Comparison of ENCODE assay signal across 18 mouse cellular contexts in genomic region chr11:97398506-97398905, GRCm38 (mm10). TPM values are rescaled to one million over a fixed set of nuclear protein-coding genes. Genes with fewer than 3 reads are reported as not detected.
A peak's percentile ranks its signal among the peaks of the same experiment; 100 is the strongest.
DNase-seq lines count a peak whose midpoint lies in the region; ATAC-seq lines count a peak whose summit lies in the region.
"Had no signal": no experiment of that assay in that cellular context is flagged by ENCODE, and none has a peak within 500 bp of the region (broad histone marks: within the 10 kb centered on the region; RNA-seq: fewer than 3 reads in every experiment).

No protein-coding gene starts in this region.

- peaks cover 19% of the 10 kb centered on the region for H3K4me1 ChIP-seq in neural tube, embryonic 13.5 days (replicated peaks)
- H3K4me1 ChIP-seq in forebrain, embryonic 15.5 days, result peaks cover 16% of the 10 kb centered on the region
- peaks cover 14% of the 10 kb centered on the region for H3K4me1 ChIP-seq in midbrain, embryonic 15.5 days

- peaks cover 4% of the 10 kb centered on the region; the same call in 1 of the 2 replicates for H3K27me3 ChIP-seq in neural tube, embryonic 13.5 days
- H3K27me3 ChIP-seq in forebrain, embryonic 15.5 days, result no peaks in the 10 kb centered on the region
- no peaks in the 10 kb centered on the region for H3K27me3 ChIP-seq in midbrain, embryonic 15.5 days (replicated peaks)
- H3K27me3 ChIP-seq: Patski had no signal

- no peak overlapping the region for H3K4me2 ChIP-seq in neural tube, embryonic 13.5 days
- no peak overlapping the region for H3K4me2 ChIP-seq in forebrain, embryonic 15.5 days (replicated peaks)
- H3K4me2 ChIP-seq in midbrain, embryonic 15.5 days, result no peak overlapping the region
- H3K4me2 ChIP-seq: forebrain, embryonic 13.5 days; hindbrain, embryonic 13.5 days had no signal

- WGBS in neural tube, embryonic 13.5 days, result 85% methylated on average over 2 of the region's 2 CpGs
- 92% methylated on average over 2 of the region's 2 CpGs for WGBS in forebrain, embryonic 15.5 days
- WGBS in midbrain, embryonic 15.5 days, result 72% methylated on average over 2 of the region's 2 CpGs

- H3K4me3 ChIP-seq in neural tube, embryonic 13.5 days, result no peak overlapping the region
- H3K4me3 ChIP-seq in forebrain, embryonic 15.5 days, result no peak overlapping the region
- H3K4me3 ChIP-seq in midbrain, embryonic 15.5 days, result no peak overlapping the region
- H3K4me3 ChIP-seq: forebrain, embryonic 13.5 days; hindbrain, embryonic 13.5 days had no signal

- H3K9ac ChIP-seq in neural tube, embryonic 13.5 days, result peak overlapping the region; percentile 43; the same call in 1 of the 2 replicates
- no peak overlapping the region for H3K9ac ChIP-seq in forebrain, embryonic 15.5 days (replicated peaks)
- no peak overlapping the region for H3K9ac ChIP-seq in midbrain, embryonic 15.5 days
- H3K9ac ChIP-seq: forebrain, embryonic 13.5 days; hindbrain, embryonic 13.5 days had no signal

- peak; percentile 4 for DNase-seq in heart, postnatal 4 days
- DNase-seq in heart, adult 18-20 months, result no peak
- no peak for DNase-seq in neural tube, embryonic 10.5 days (ENCODE audit: extremely low spot score, low spot score)
- peak; percentile 48 for DNase-seq in kidney, postnatal 10 days
- DNase-seq: adrenal gland, postnatal 14 days; cerebellum, adult 11-12 months; cerebellum, adult 9-10 months; cerebellum, postnatal 25 days; gastrocnemius, postnatal 14 days; heart, postnatal 10 days had no signal

- H3K27ac ChIP-seq in neural tube, embryonic 13.5 days (replicated peaks), result no peak overlapping the region
- H3K27ac ChIP-seq in forebrain, embryonic 15.5 days (replicated peaks), result no peak overlapping the region
- H3K27ac ChIP-seq in midbrain, embryonic 15.5 days, result no peak overlapping the region
- H3K27ac ChIP-seq: forebrain, embryonic 13.5 days; hindbrain, embryonic 13.5 days; hindbrain, postnatal 0 days had no signal

- H3K36me3 ChIP-seq in neural tube, embryonic 13.5 days, result peaks cover 47% of the 10 kb centered on the region
- H3K36me3 ChIP-seq in forebrain, embryonic 15.5 days, result peaks cover 20% of the 10 kb centered on the region
- 0 out of 2 replicates have a peak, but pooled peaks cover 3% of the 10 kb centered on the region for H3K36me3 ChIP-seq in midbrain, embryonic 15.5 days (replicated peaks)

- H3K9me3 ChIP-seq in neural tube, embryonic 13.5 days, result no peaks in the 10 kb centered on the region
- no peaks in the 10 kb centered on the region for H3K9me3 ChIP-seq in forebrain, embryonic 15.5 days
- H3K9me3 ChIP-seq in midbrain, embryonic 15.5 days, result no peaks in the 10 kb centered on the region
- H3K9me3 ChIP-seq: forebrain, embryonic 13.5 days; hindbrain, embryonic 13.5 days had no signal

- no peak for ATAC-seq in neural tube, embryonic 13.5 days (ENCODE audit: low read depth)
- ATAC-seq in forebrain, embryonic 15.5 days (replicated peaks), result no peak
- ATAC-seq in midbrain, embryonic 15.5 days (replicated peaks), result no peak
- ATAC-seq: activated CD4-positive, CD25-positive, alpha-beta regulatory T cell, adult 4 months; forebrain, embryonic 13.5 days; hindbrain, postnatal 0 days; Patski had no signal

RNA-seq across cellular contexts. Expression of gene Arhgap23, which starts 16.8 kb away (rescaled TPM):
- total RNA-seq in heart, postnatal 4 days (2021), result 10 to 100 TPM; 51.0 to 52.3 TPM
- total RNA-seq in heart, adult 18-20 months (2021), result 10 to 100 TPM; 12.5 to 13.5 TPM
- 6.8 and 7.4 TPM in 2 replicates for polyA plus RNA-seq in neural tube, embryonic 13.5 days (2015; fragmentation: Nextera tagmentation; extraction: Ambion mirVana)
- 7.1 and 8.4 TPM in 2 replicates for polyA plus RNA-seq in forebrain, embryonic 15.5 days (2015; fragmentation: Nextera tagmentation; extraction: Ambion mirVana)
- 10.9 and 11.0 TPM in 2 replicates for polyA plus RNA-seq in midbrain, embryonic 15.5 days (2015; fragmentation: Nextera tagmentation; extraction: Ambion mirVana)
- polyA plus RNA-seq: activated CD4-positive, CD25-positive, alpha-beta regulatory T cell, adult 4 months had no signal

RNA-seq across cellular contexts. Expression of gene Socs7, which starts 36.2 kb away (rescaled TPM):
- 10 to 100 TPM; 24.2 to 28.9 TPM for total RNA-seq in heart, postnatal 4 days (2021)
- total RNA-seq in heart, adult 18-20 months (2021), result 10 to 100 TPM; 21.9 to 22.8 TPM
- 7.8 and 8.9 TPM in 2 replicates for polyA plus RNA-seq in neural tube, embryonic 13.5 days (2015; fragmentation: Nextera tagmentation; extraction: Ambion mirVana)
- polyA plus RNA-seq in forebrain, embryonic 15.5 days (2015; fragmentation: Nextera tagmentation; extraction: Ambion mirVana), result 10.1 and 10.6 TPM in 2 replicates
- polyA plus RNA-seq in midbrain, embryonic 15.5 days (2015; fragmentation: Nextera tagmentation; extraction: Ambion mirVana), result 10.6 and 10.8 TPM in 2 replicates

RNA-seq across cellular contexts. Expression of gene Gpr179, which starts 46.6 kb away (rescaled TPM):
- under 1 TPM; 0.05 to 0.17 TPM for total RNA-seq in heart, postnatal 4 days (2021)
- total RNA-seq in heart, adult 18-20 months (2021), result not detected
- 0.43 and 0.66 TPM in 2 replicates for polyA plus RNA-seq in neural tube, embryonic 13.5 days (2015; fragmentation: Nextera tagmentation; extraction: Ambion mirVana)
- polyA plus RNA-seq in forebrain, embryonic 15.5 days (2015; fragmentation: Nextera tagmentation; extraction: Ambion mirVana), result 0.18 and 0.33 TPM in 2 replicates
- 0.70 and 0.98 TPM in 2 replicates for polyA plus RNA-seq in midbrain, embryonic 15.5 days (2015; fragmentation: Nextera tagmentation; extraction: Ambion mirVana)

Comparison
In these comparisons a context has a peak if more than half of its experiments do, and no peak if none do; other contexts are left out.
1. DNase-seq: peak in heart, postnatal 4 days (single experiment) and kidney, postnatal 10 days (single experiment); none in heart, adult 18-20 months (0 of 2) and neural tube, embryonic 10.5 days (single experiment).